Mouse (Mus musculus) thymus, adult 2 months (tissue): ENCODE measurements at regions not wholly inside any gene's neighbourhood (a gene's known extent, or its start where the extent isn't known, plus 50 kb on each side); places are given as distances from the start of the nearest gene placed in this dataset.

ENCODE experiments used
- DNase-seq: peaks from one replicate; pipeline ENCODE4 v3.0.0; 2021
- H3K27ac ChIP-seq: fragments of 200-500 bp; 2 replicates; pipeline ENCODE4 v1.5.1; 2012; ENCODE audit warnings: low read length, control low read depth; ENCODE audit not compliant: control insufficient read depth, insufficient read depth
- H3K27me3 ChIP-seq: fragments of 200-500 bp; 2 replicates; pipeline ENCODE4 v1.6.1; 2012; ENCODE audit warnings: mild to moderate bottlenecking, low read length, moderate library complexity, mixed read lengths; ENCODE audit not compliant: control insufficient read depth, insufficient read depth
- H3K36me3 ChIP-seq: fragments of 200-500 bp; 2 replicates; pipeline ENCODE4 v1.6.1; 2012; ENCODE audit warnings: mild to moderate bottlenecking, low read length, moderate library complexity; ENCODE audit not compliant: control insufficient read depth, insufficient read depth
- H3K4me1 ChIP-seq: fragments of 200-500 bp; replicated peaks from 2 replicates; pipeline ENCODE4 v1.6.1; 2012; ENCODE audit warnings: low read length; ENCODE audit not compliant: control insufficient read depth, insufficient read depth
- H3K4me3 ChIP-seq: fragments of 200-500 bp; 2 replicates; pipeline ENCODE4 v1.5.1; 2012; ENCODE audit warnings: mild to moderate bottlenecking, low read length, control low read depth, moderate library complexity; ENCODE audit not compliant: control insufficient read depth, insufficient read depth
- CTCF ChIP-seq: fragments of 200-500 bp; IDR thresholded peaks from 2 replicates; pipeline ENCODE4 v1.5.1; 2012; ENCODE audit warnings: mild to moderate bottlenecking, control low read depth, low read length, moderate library complexity, borderline replicate concordance; ENCODE audit not compliant: control insufficient read depth, poor library complexity, insufficient read depth; ENCODE audit errors: extremely low read depth
- POLR2A ChIP-seq: fragments of 200-500 bp; IDR thresholded peaks from 2 replicates; pipeline ENCODE4 v1.6.1; 2012; ENCODE audit warnings: mild to moderate bottlenecking, low read length, control low read depth, moderate library complexity; ENCODE audit not compliant: control insufficient read depth, poor library complexity, insufficient read depth; ENCODE audit errors: extremely low read depth
- WGBS: fragments of 180-500 bp; shearing (Covaris S2); methylation state at CpG from one replicate; pipeline ENCODE4 v1.1.7; 2018; 5-methylcytosine and 5-hydroxymethylcytosine counted together

DNA sequence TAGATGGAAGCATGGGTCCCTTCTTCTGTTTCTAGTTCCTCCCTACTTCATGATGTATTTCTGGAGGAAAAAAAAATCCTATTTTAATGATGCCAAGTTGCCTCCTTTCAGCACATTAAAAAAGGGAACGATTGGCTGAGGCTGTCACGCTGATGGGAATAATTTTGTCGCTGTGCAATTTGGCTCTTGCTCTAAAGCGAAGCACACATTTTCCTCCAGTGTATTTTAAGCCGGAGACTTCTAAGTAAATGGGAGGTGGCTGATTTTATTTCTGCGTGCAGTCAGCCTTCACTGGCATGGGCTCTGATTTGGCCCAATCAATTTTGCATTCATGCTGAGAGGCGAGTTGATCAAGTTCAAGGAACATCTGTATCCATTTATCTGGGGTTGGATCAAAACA lies 234.0 kb upstream of the Xylt1 start:
- H3K4me3 ChIP-seq, result no peak overlapping the region
- no peak overlapping the region for H3K27ac ChIP-seq
- no peak for DNase-seq
- H3K36me3 ChIP-seq, result no peaks in the 10 kb centered on the region
- 92% methylated on average over 7 of the region's 7 CpGs for WGBS
- no peaks in the 10 kb centered on the region for H3K4me1 ChIP-seq
- H3K27me3 ChIP-seq, result no peaks in the 10 kb centered on the region
- TF ChIP-seq CTCF (no peak), POLR2A (no peak)

DNA sequence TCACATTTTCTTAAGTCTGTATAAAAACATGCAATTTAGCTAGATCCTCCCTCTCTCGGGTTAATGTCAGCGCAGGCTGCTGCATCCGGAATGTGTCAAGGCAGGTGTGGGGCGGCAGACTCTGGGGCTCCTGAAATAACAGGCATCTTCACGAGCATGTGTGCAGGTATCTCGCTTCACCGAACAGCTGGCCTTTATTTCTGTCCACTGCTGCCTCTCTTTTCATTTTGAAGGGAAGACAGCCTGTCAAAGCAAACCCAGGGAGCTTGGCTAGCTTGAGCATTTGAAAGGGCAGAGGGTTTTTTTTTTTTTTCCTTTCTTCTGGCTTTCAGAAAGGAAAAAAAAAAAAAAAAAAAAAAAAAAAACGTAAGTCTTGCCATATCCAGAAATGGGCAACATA lies 230.4 kb upstream of the Xylt1 start:
- Histone ChIP-seq H3K27me3 (no peaks in the 10 kb centered on the region), H3K4me1 (no peaks in the 10 kb centered on the region), H3K4me3 (no peak overlapping the region), H3K27ac (no peak overlapping the region), H3K36me3 (no peaks in the 10 kb centered on the region)
- WGBS, result 73% methylated on average over 8 of the region's 8 CpGs
- no peak for DNase-seq
- TF ChIP-seq POLR2A (no peak), CTCF (no peak)

DNA sequence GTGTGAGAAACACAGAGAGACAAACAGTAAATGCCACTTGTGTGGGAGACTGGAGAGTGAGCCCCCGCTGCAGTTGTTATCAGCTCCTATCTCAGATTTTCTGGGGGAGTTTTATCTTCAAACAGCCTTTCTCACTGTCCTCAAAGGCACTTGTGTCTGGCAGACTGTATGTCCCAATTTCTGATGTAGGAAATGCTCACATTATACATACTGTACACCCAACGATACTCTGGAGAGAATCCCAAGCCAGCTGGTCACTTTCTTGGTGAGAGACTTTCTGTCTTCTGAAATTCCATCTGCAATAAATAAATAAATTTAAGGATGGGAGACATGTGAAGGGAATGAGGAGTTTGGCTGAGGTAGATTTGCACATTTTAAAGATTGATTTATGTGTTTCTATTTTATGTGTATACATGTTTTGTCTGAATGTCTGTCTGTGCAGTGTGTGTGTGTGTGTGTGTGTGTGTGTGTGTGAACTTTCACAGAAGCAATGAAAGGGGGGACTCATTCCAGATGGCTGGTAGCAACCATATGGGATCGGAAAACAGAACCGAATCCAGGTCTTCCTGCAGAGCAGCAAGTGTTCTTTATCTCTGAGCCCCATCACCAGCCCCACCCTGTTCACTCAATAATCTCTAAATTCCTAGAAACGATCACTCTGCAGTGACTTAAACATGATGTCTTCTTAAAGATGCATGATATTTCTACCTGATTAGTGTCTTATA lies 226.8 kb upstream of the Xylt1 start:
- WGBS, result 82% methylated on average over 5 of the region's 5 CpGs
- DNase-seq, result no peak

DNA sequence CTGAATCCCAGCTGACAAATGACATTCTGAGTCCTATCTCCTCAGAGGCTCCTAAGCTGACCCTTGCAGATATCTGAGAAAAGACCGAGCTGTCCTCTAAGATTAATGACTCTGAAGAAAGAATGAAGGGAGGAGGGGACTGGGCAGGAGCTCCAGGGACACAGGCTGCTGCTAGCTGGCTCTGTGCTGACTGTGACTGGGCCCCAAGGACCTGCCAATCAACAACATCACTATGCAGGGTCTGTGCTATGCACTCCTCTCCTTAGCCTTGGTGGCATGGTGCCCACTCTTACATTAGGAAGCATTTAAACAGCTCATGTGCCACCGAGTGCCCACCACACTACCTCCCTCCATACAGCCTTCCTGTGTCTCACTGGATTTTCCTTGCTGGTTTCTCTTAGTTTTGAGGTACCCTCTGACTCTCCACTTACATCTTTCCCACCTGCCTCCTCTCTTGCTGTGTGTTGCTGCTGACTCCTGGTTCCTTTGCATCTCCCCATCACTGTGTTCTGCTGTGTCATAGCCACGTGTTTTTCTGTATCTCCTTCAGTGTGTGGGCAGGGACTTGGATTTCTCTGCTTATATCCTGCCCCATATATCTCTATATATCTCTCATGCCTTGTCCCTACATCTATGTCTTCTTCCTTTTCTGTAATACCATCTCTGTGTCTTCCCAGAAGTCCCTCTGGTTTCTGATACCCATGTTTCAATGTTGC lies 219.4 kb upstream of the Xylt1 start:
- no peak overlapping the region for H3K4me3 ChIP-seq

More for the DNA sequence above, 226.8 kb upstream of the Xylt1 start:
- H3K27me3 ChIP-seq, result no peaks in the 10 kb centered on the region
- TF ChIP-seq CTCF (no peak), POLR2A (no peak)
- no peak overlapping the region for H3K27ac ChIP-seq
- no peak overlapping the region for H3K4me3 ChIP-seq
- no peaks in the 10 kb centered on the region for H3K4me1 ChIP-seq
- H3K36me3 ChIP-seq, result no peaks in the 10 kb centered on the region

DNA sequence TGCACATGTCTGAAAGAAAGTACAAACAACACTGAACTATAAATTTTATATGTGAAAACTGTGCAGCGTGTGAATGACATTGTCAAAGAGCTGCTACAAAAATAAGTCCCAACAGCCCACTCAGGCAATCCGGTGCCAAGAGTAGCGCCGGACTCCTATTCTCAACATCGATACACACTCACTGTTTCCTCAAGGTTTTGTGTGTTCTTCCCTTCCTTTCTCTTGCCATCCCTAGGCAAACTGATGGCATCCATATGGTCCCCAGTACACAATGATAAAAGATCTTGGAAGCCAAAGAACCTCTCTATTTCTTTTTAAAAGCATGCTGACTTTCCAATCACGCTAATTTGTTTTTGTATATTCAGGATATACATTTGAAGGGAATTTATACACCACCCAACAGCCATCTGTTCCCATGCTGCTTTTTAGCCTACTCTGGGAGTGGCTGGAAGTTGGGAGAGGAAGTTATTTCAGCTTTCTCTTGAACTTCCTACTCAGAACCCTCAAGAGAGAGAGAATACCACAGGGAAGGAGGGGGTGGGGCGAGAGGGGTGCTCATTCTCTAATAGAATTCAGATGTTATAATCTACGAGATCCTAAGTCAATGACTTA lies 205.9 kb upstream of the Xylt1 start:
- H3K4me1 ChIP-seq, result no peaks in the 10 kb centered on the region
- no peak for DNase-seq
- no peak overlapping the region for H3K4me3 ChIP-seq
- WGBS, result 79% methylated on average over 8 of the region's 8 CpGs
- TF ChIP-seq CTCF, result no peak
- no peak for TF ChIP-seq POLR2A
- no peak overlapping the region for H3K27ac ChIP-seq
- H3K27me3 ChIP-seq, result no peaks in the 10 kb centered on the region
- no peaks in the 10 kb centered on the region for H3K36me3 ChIP-seq

More for the DNA sequence above, 219.4 kb upstream of the Xylt1 start:
- DNase-seq, result no peak
- Histone ChIP-seq H3K4me1 (no peaks in the 10 kb centered on the region), H3K27me3 (no peaks in the 10 kb centered on the region), H3K36me3 (no peaks in the 10 kb centered on the region), H3K27ac (no peak overlapping the region)
- WGBS, result 48% methylated on average over 3 of the region's 3 CpGs
- TF ChIP-seq POLR2A, result no peak
- TF ChIP-seq CTCF, result no peak

DNA sequence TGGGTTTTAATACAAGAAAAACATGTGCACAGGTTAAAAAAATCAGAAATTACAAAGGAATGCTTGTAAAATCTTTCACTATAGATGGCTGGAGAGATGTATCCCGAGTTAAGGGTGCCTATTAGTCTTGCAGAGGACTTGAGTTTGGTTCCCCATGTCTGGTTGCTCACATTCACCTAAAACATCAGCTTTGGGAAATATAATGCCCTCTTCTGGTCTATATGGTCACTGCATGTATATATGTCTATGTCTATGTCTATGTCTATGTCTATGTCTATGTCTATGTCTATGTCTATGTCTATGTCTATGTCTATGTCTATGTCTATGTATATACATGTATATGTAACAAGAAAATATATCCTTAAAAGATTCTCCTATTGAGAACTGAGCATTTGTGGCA lies 196.8 kb upstream of the Xylt1 start:
- WGBS, result 54% methylated on average over 1 of the region's 1 CpGs

More for the DNA sequence above, 196.8 kb upstream of the Xylt1 start:
- TF ChIP-seq POLR2A, result no peak
- TF ChIP-seq CTCF, result no peak
- Histone ChIP-seq H3K27ac (no peak overlapping the region), H3K4me1 (no peaks in the 10 kb centered on the region), H3K4me3 (no peak overlapping the region), H3K27me3 (no peaks in the 10 kb centered on the region), H3K36me3 (no peaks in the 10 kb centered on the region)
- DNase-seq, result no peak
